Mouse (Mus musculus): ENCODE measurements around the gene Cd200.

Gene Cd200

DNA sequence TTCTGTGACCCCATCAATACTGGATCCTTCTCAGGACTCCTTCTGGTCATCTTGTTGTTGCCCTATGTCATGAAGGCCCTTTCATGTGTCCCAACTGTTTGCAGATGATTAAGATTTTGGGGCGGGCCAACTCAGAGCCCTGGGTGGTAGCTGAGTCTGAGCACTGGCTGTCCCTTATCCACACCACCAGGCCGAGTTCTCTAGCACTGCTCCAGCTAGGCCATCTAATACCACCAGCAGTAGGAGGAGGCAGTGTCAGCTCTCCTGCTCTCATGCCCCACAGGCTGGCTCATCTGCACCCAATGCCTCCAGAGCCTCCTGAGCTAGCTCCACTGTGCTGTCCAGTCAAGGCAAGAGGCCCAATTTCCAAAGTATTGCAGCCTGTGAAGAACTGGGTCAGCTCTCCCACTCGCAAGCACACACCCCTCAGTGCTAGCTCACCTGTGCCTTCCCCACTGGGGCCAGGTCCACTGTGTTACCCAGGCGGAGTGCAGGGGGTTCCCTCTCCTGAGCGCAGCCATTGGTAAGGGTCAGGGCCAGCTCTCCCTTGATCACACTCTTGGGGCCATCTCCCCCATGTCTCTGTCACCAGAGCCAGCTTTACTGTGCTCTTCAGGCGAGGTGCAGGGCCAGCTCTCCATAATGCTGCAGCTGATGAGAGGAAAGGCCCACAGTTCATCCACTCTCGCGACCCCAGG is 75.0 kb downstream of the Cd200 start:
- DNase-seq: peak in 1 of 2 experiments; percentile 21

- DNase-seq: no peak
These were observed 76.3 kb downstream of the Cd200 start for GRCm38 (mm10) chr16:45332591-45332990.
